Mouse (Mus musculus) kidney, postnatal 0 days (tissue): ENCODE data around the gene Vmn1r51. TPM values are rescaled to one million over a fixed set of nuclear protein-coding genes. Genes with fewer than 3 reads are reported as not detected.
A peak's percentile ranks its signal among the peaks of the same experiment; 100 is the strongest.
"Not testable (repeated sequence)": the region's sequence is repeated elsewhere in the genome, so short reads cannot be mapped to it uniquely, and the experiment has no call there.

Experiments used
- ATAC-seq: fragments of 200-750 bp; cut with Nextera tagmentation; replicated peaks from 2 replicates; pipeline ENCODE4 v1.8.0; 2017; ENCODE audit warnings: low read depth, moderate number of reproducible peaks, moderate TSS enrichment, moderate library complexity; ENCODE audit not compliant: low FRiP score
- DNase-seq: peaks from one replicate; pipeline ENCODE4 v3.0.0-alpha.2; 2016; ENCODE audit warnings: low spot score
- H3K27ac ChIP-seq: fragments of 300-500 bp; sonication (generic); 2 replicates; pipeline ENCODE4 v1.5.1; 2014; ENCODE audit warnings: mild to moderate bottlenecking
- H3K27me3 ChIP-seq: fragments of 300-500 bp; sonication (generic); 2 replicates; pipeline ENCODE4 v1.6.1; 2014; ENCODE audit warnings: low read length, mixed read lengths; ENCODE audit not compliant: insufficient read depth
- H3K36me3 ChIP-seq: fragments of 300-500 bp; sonication (generic); 2 replicates; pipeline ENCODE4 v1.6.1; 2014; ENCODE audit warnings: low read length, mixed read lengths; ENCODE audit not compliant: insufficient read depth
- H3K4me1 ChIP-seq: fragments of 300-500 bp; sonication (generic); replicated peaks from 2 replicates; pipeline ENCODE4 v1.6.1; 2014; ENCODE audit warnings: antibody characterized with exemption, low read length, mixed read lengths; ENCODE audit not compliant: insufficient read depth
- H3K4me2 ChIP-seq: fragments of 300-500 bp; sonication (generic); 2 replicates; pipeline ENCODE4 v1.6.1; 2014; ENCODE audit warnings: mild to moderate bottlenecking, low read length, moderate library complexity, mixed read lengths
- H3K4me3 ChIP-seq: fragments of 300-500 bp; sonication (generic); replicated peaks from 2 replicates; pipeline ENCODE4 v1.5.1; 2014; ENCODE audit warnings: low read depth, low read length
- H3K9ac ChIP-seq: fragments of 300-500 bp; sonication (generic); 2 replicates; pipeline ENCODE4 v1.6.1; 2014; ENCODE audit warnings: low read depth, low read length
- H3K9me3 ChIP-seq: fragments of 300-500 bp; sonication (generic); replicated peaks from 2 replicates; pipeline ENCODE4 v1.6.1; 2016; ENCODE audit warnings: low read length, inconsistent platforms, mixed read lengths
- CTCF ChIP-seq: IDR thresholded peaks from 2 replicates; pipeline ENCODE4 v1.5.1; 2016; ENCODE audit warnings: antibody characterized with exemption, low read depth, mild to moderate bottlenecking, moderate library complexity
- WGBS: fragments of 180-500 bp; shearing (Covaris S2); extraction: QIAGEN DNeasy Blood & Tissue Kit; methylation state at CpG from one replicate; pipeline ENCODE4 v1.1.7; 2014; 5-methylcytosine and 5-hydroxymethylcytosine counted together
- polyA plus RNA-seq: library from polyadenylated mRNA; unstranded; fragments of >200 nt; fragmentation: Nextera tagmentation; extraction: Ambion mirVana; gene quantifications from 2 replicates; pipeline ENCODE4 v1.2.1, GENCODE M21; 2015

The Vmn1r51 gene
- polyA plus RNA-seq = 0.03 TPM in 1 of 2 replicates, not detected in the other

- not testable (repeated sequence) for H3K9ac ChIP-seq, ATAC-seq, H3K4me1 ChIP-seq, H3K4me2 ChIP-seq, H3K27ac ChIP-seq, H3K27me3 ChIP-seq, DNase-seq, H3K36me3 ChIP-seq, H3K9me3 ChIP-seq, H3K4me3 ChIP-seq
- 89% methylated on average over 1 of the region's 1 CpGs for WGBS
Observed at GRCm38 (mm10) chr6:90122296-90122695, at the start of gene Vmn1r51. Vmn1r51 (plus strand) TSS chr6:90122596.

DNA sequence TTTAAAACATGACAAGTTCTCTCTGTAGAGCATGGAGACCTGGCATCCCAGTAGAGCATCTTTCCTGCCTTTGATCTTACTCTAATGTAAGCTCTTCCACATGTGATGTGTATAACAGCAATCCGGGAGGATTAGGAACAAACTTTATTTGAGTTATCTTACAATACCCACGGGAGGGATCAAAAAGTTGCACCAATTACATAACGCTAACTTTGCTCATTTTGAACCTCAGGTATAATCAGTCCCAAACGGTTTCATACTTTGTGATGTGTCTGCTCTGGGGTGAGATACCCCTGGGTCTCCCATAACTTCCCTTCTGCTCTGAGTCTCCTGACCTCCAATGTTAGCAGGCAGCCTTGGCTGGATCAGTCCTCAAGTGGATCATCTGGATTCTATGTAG lies 44.0 kb upstream of the Vmn1r51 start, which contains the start of gene Vmn1r49:
TSS of gene Vmn1r49 (minus strand) at position 101 of the 400 bp plus-strand sequence.
- WGBS = 81% methylated on average over 4 of the region's 4 CpGs
- ATAC-seq (no peak), DNase-seq (no peak)
- H3K9ac ChIP-seq = no peak within 1 kb of the TSS
- no peaks in the 10 kb centered on the region for H3K9me3 ChIP-seq
- no peak within 1 kb of the TSS for H3K27ac ChIP-seq
- no peak within 1 kb of the TSS for H3K4me2 ChIP-seq
- H3K36me3 ChIP-seq = no peaks in the 10 kb centered on the region
- H3K27me3 ChIP-seq = no peaks in the 10 kb centered on the region
- H3K4me3 ChIP-seq = no peak within 1 kb of the TSS
- no peak for TF ChIP-seq CTCF
- H3K4me1 ChIP-seq = no peaks in the 10 kb centered on the region

GRCm38 (mm10) chr6:90100566-90100965 lies 21.8 kb upstream of the Vmn1r51 start:
- Histone ChIP-seq H3K4me3 (no peak overlapping the region), H3K27me3 (no peaks in the 10 kb centered on the region), H3K9ac (no peak overlapping the region), H3K36me3 (no peaks in the 10 kb centered on the region), H3K4me1 (no peaks in the 10 kb centered on the region), H3K9me3 (no peaks in the 10 kb centered on the region), H3K4me2 (no peak overlapping the region), H3K27ac (no peak overlapping the region)
- DNase-seq = no peak
- WGBS = 84% methylated on average over 2 of the region's 2 CpGs
- no peak for TF ChIP-seq CTCF
- no peak for ATAC-seq

GRCm38 (mm10) chr6:90101130-90101529 lies 21.3 kb upstream of the Vmn1r51 start, which contains the start of gene Vmn1r50:
Vmn1r50 (plus strand) TSS chr6:90101430.
- no peak within 1 kb of the TSS for H3K4me3 ChIP-seq
- H3K36me3 ChIP-seq = no peaks in the 10 kb centered on the region
- TF ChIP-seq CTCF = no peak
- no peaks in the 10 kb centered on the region for H3K4me1 ChIP-seq
- H3K27ac ChIP-seq = no peak within 1 kb of the TSS
- DNase-seq (no peak), ATAC-seq (no peak)
- no peaks in the 10 kb centered on the region for H3K27me3 ChIP-seq
- H3K4me2 ChIP-seq = no peak within 1 kb of the TSS
- 56% methylated on average over 2 of the region's 2 CpGs for WGBS
- H3K9me3 ChIP-seq = no peaks in the 10 kb centered on the region
- H3K9ac ChIP-seq = no peak within 1 kb of the TSS

DNA sequence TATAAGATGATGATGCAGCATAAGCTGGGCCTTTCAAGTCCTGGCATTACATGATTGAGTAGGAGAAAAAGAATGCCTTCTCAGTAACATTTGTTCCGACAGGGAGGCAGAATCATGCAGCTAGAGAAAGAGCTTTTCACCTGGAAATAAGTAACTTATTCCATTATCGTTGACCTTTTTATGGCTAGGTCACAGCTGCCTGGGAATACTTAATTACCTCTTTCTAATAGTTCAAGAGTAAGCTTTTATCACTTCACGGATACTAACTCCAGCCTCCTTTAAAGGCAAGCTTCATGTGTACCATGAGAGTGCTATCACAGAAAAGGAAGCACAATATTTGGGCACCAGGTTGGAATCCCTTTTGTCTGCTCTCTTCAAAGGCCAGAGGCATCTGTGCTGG lies 37.7 kb downstream of the Vmn1r51 start:
- no peak overlapping the region for H3K4me3 ChIP-seq
- DNase-seq (peak; percentile 22), ATAC-seq (0 out of 2 replicates have a peak, but pooled peaks have one; percentile 21)
- H3K36me3 ChIP-seq = no peaks in the 10 kb centered on the region
- no peak overlapping the region for H3K4me2 ChIP-seq
- 48% methylated on average over 3 of the region's 3 CpGs for WGBS
- no peak overlapping the region for H3K27ac ChIP-seq
- TF ChIP-seq CTCF = no peak
- no peaks in the 10 kb centered on the region for H3K27me3 ChIP-seq
- no peaks in the 10 kb centered on the region for H3K4me1 ChIP-seq
- no peak overlapping the region for H3K9ac ChIP-seq
- H3K9me3 ChIP-seq = no peaks in the 10 kb centered on the region

- ATAC-seq = no peak
- no peak within 1 kb of the TSS for H3K4me3 ChIP-seq
- H3K4me1 ChIP-seq = no peaks in the 10 kb centered on the region
- no peaks in the 10 kb centered on the region for H3K9me3 ChIP-seq
- H3K27ac ChIP-seq = no peak within 1 kb of the TSS
- no peak for DNase-seq
- 82% methylated on average over 2 of the region's 2 CpGs for WGBS
- H3K9ac ChIP-seq = no peak within 1 kb of the TSS
- TF ChIP-seq CTCF = no peak
- no peak within 1 kb of the TSS for H3K4me2 ChIP-seq
- no peaks in the 10 kb centered on the region for H3K27me3 ChIP-seq
- no peaks in the 10 kb centered on the region for H3K36me3 ChIP-seq
Observed at GRCm38 (mm10) chr6:90174508-90174907, 52.1 kb downstream of the Vmn1r51 start, which contains the start of gene Vmn1r52. Vmn1r52 (plus strand) TSS chr6:90174808.

Other genes with a start within 250 kb of the Vmn1r51 start
- gene Vmn1r42, start 246.2 kb upstream of the Vmn1r51 start, polyA plus RNA-seq = not detected in 2 replicates
- gene Vmn1r43, start 246.2 kb upstream of the Vmn1r51 start, polyA plus RNA-seq = not detected in 2 replicates
- gene Vmn1r44, start 238.9 kb upstream of the Vmn1r51 start, polyA plus RNA-seq = not detected in 2 replicates
- gene Vmn1r45, start 182.0 kb upstream of the Vmn1r51 start, polyA plus RNA-seq = not detected in 2 replicates
- not detected in 2 replicates for gene Vmn1r46, start 153.3 kb upstream of the Vmn1r51 start, polyA plus RNA-seq
- gene Vmn1r47, start 106.4 kb upstream of the Vmn1r51 start, polyA plus RNA-seq = not detected in 2 replicates
- not detected in 2 replicates for gene Vmn1r48, start 85.8 kb upstream of the Vmn1r51 start, polyA plus RNA-seq
- not detected in 2 replicates for gene Vmn1r49, start 44.1 kb upstream of the Vmn1r51 start, polyA plus RNA-seq
- gene Vmn1r50, start 21.2 kb upstream of the Vmn1r51 start, polyA plus RNA-seq = not detected in 2 replicates
- not detected in 2 replicates for gene Vmn1r52, start 52.2 kb downstream of the Vmn1r51 start, polyA plus RNA-seq
- not detected in 2 replicates for gene V1ra8, start 80.2 kb downstream of the Vmn1r51 start, polyA plus RNA-seq
- not detected in 2 replicates for gene Vmn1r53, start 101.8 kb downstream of the Vmn1r51 start, polyA plus RNA-seq
- not detected in 2 replicates for gene Vmn1r54, start 123.7 kb downstream of the Vmn1r51 start, polyA plus RNA-seq
- not detected in 2 replicates for gene BC048671, start 178.6 kb downstream of the Vmn1r51 start, polyA plus RNA-seq
- 4.4 and 6.0 TPM in 2 replicates for gene Chst13, start 202.6 kb downstream of the Vmn1r51 start, polyA plus RNA-seq
- gene Uroc1, start 210.7 kb downstream of the Vmn1r51 start, polyA plus RNA-seq = 0.38 and 0.69 TPM in 2 replicates
- gene Zxdc, start 246.9 kb downstream of the Vmn1r51 start, polyA plus RNA-seq = 8.8 and 9.1 TPM in 2 replicates